Mouse (Mus musculus): Measurements from ENCODE around the gene Dlg1.

The Dlg1 gene

GRCm38 (mm10) chr16:31898546-31899326 lies 235.5 kb downstream of the Dlg1 start:
- intact Hi-C loops (cut with DNase I): no loop called here

DNA sequence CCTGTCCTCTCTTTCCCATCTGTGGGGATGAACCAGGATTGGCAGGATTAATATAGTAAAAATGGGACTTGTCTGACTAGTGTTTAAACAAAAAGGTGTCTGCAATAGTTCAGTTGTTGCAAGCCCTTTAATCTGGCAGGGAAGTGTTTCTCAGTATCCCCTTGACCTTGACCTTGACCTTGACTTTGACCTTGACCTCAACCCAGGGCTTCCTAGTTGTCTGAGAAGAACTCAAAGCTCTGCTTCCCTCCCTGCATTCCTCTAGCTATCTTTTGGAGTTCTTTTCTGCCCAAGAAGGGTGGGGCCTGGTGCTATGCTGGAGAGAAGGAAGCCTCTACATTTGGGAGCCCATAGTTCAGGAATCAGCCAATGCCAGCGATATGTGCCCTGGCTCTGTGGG lies 238.6 kb downstream of the Dlg1 start:
- intact Hi-C loops (cut with DNase I): no loop called here

GRCm38 (mm10) chr16:31903239-31903638 lies 240.0 kb downstream of the Dlg1 start:
- intact Hi-C loops (cut with DNase I): no loop called here

DNA sequence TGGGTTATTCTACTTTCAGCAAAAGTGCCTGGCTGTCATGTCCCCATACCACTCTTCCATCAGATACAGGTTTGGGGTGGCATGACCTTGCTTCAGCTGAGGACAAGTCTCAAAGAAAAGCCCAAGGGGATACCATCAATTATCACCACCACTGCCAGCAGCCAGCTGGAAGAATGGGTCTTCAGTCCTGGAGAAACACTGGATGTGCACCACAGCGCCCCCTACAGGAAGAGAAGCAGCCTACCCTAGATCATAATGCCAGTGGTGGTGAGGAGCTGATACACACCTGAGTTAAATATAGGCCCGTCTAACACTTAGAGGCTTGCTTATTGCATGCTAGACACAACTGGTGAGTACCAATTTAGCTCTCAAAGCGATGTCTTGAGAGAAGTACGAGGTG lies 242.1 kb downstream of the Dlg1 start:
- intact Hi-C loops (cut with DNase I): no loop called here

DNA sequence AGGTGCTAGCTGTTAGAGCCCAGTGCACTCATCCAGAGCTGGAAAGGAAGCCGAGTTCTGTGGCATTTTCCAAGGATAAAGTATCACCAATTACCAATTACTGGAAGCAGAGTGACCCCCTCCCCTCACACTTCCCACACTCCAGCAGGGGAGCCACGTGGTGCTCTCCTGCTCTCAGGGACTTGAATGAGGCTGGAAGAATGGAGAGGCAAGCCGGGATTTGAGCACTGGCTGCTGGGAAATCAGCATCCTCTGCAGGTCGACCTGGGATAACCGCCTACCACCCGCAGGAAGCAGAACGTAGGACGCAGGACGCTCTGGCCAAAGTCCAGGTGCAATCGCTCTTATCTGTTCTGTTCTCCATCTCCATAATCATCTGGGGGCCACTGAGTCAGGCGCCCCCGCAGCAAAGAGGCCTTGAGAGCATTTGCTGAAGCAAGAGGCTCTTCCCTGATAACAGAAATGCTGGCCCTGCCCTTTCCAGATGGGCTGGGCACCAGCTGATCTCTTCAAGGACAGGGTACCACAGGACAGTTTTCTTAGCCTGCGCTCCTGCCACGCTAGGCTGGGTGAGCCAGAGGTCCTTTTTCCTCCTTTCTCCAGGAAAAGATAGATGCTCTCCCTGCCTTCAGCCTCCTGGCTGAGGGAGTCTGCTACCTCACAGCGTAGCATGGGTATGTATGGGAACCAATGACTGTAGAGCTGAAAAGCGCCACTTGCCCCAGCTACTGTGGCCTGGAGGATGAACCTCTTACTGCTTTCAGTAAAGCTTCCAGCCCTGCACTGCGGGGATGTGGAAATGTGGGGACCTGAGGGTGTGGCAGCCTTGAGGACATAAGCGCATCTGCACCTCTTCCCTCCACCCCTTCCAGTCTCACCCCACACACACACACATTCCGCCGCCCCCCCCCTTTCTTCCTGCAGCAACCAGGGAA lies 242.9 kb downstream of the Dlg1 start:
- intact Hi-C loops (cut with DNase I): no loop called here

- intact Hi-C loops (cut with DNase I): no loop called here
Measured at GRCm38 (mm10) chr16:31906896-31907295, 243.7 kb downstream of the Dlg1 start.

DNA sequence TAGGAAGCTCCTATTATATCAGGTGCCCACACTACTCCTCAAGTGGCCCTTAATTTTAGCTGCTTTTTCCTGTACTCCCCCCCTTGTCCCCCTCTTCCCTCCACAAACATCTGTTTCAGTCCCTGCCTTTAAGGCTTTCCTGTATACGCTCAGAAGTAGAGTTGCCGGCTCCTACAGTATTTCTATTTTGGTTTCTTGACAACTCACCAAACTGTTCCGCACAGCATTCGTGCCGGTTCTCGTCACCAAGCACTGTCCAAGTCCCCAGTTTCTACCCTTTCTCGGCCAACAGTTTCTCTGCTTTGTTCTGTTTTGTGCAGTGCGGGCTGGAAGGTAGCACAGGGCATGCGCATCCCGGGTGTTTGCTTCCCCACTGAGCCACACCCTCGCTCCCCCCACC lies 245.7 kb downstream of the Dlg1 start:
- intact Hi-C loops (cut with DNase I): no loop called here

- intact Hi-C loops (cut with DNase I): loop anchor here (10.0 kb wide), 1 partner anchor 446 kb away; no protein-coding TSS in a partner anchor
Measured at GRCm38 (mm10) chr16:31910281-31910847, 247.1 kb downstream of the Dlg1 start.

GRCm38 (mm10) chr16:31917776-31918175 lies 254.5 kb downstream of the Dlg1 start:
- intact Hi-C loops (cut with DNase I): loop anchor here (1.0 to 10.0 kb wide), 3 partner anchors 38 to 453 kb away; no protein-coding TSS in a partner anchor

DNA sequence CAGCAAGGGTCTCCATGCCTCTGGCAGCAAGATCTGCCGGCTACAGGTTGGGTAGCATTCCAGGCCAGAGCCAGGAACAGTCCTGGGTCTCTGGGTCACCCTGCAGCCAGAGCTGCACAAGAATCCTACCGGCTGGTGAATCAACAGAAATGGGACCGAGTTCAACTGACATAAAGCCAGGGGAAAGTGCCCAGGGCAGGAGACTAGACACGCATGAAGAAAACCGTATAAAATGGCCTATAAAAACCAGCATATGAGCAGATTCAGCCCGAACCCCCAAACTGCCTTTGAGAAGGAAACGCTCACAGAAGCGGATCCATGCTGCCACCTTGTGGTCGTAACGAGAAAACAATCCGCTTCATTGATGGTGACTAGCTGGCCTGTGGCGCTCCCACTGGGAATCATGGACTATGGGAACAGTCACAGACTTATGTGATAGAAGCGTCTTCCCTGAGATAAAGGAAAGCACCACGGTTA lies 255.0 kb downstream of the Dlg1 start:
- intact Hi-C loops (cut with DNase I): loop anchor here (1.0 to 10.0 kb wide), 3 partner anchors 39 to 453 kb away; no protein-coding TSS in a partner anchor

DNA sequence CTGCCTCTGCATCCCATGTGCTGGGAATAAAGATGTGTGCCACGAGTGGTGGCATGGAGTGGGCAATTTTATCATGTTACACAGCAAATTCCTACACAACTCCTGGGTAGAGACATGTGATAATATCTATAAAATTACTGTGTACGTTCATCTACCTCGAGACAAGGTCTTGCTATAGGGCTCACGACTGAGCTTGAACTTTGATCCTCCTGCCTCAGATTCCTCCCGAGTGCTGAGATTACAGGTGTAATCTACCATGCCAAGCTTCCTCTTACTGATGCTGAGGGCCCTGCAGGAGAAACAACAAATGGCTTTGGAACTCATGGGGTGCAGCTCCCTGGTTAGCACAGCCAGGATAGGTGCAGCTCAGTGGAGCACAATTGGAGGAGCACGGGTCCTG lies 261.1 kb downstream of the Dlg1 start:
- intact Hi-C loops (cut with DNase I): no loop called here

All from adrenal gland (tissue).